In the genomic region with DNA sequence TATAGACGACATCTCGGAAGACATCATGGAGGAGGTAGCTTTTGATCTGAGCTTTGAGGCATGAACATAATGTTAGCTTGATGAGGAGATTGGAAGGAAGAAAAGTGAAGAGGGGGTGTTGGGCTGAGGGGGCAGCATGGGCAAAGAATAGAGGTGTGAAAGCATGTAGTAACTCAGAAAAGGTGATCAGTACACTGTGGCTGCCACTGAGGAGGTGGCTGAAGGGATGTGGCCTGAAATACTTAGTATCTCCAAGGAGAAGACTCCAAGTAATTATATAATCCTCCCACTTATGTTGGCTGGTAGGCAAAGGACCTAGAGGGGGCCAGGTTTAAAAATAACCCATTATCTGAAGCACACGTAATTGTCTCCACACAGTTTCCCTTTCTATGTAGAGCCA, we compare ENCODE assay signal across 13 mouse cellular contexts.
"Had no signal": no experiment of that assay in that cellular context is flagged by ENCODE, and none has a peak within 500 bp of the region (broad histone marks: within the 10 kb centered on the region; RNA-seq: fewer than 3 reads in every experiment).

No protein-coding gene starts in this region.

- H3K4me3 ChIP-seq: kidney, embryonic 15.5 days; limb, embryonic 10.5 days; liver, embryonic 15.5 days; midbrain, embryonic 10.5 days; neural tube, embryonic 12.5 days had no signal

- H3K36me3 ChIP-seq: kidney, embryonic 15.5 days; limb, embryonic 10.5 days; liver, embryonic 15.5 days; midbrain, embryonic 10.5 days; neural tube, embryonic 12.5 days had no signal

- H3K27ac ChIP-seq: kidney, embryonic 15.5 days; limb, embryonic 10.5 days; liver, embryonic 15.5 days; midbrain, embryonic 10.5 days; neural tube, embryonic 12.5 days had no signal

- H3K4me2 ChIP-seq: kidney, embryonic 15.5 days; liver, embryonic 11.5 days; liver, embryonic 15.5 days; neural tube, embryonic 12.5 days had no signal

- H3K27me3 ChIP-seq: kidney, embryonic 15.5 days; liver, embryonic 15.5 days; neural tube, embryonic 12.5 days had no signal

- H3K9ac ChIP-seq: kidney, embryonic 15.5 days; liver, embryonic 15.5 days; neural tube, embryonic 12.5 days had no signal

- H3K4me1 ChIP-seq: kidney, embryonic 15.5 days; liver, embryonic 15.5 days had no signal

- DNase-seq: kidney, adult 2 months; kidney, postnatal 14 days; lung, adult 2 months; lung, postnatal 4 days; midbrain, embryonic 14.5 days had no signal

- ATAC-seq: intestine, embryonic 16.5 days; lung, postnatal 0 days had no signal

- H3K9me3 ChIP-seq: kidney, embryonic 15.5 days; limb, embryonic 10.5 days; liver, embryonic 15.5 days; midbrain, embryonic 10.5 days; neural tube, embryonic 12.5 days had no signal
